Mouse (Mus musculus) kidney, adult 2 months (tissue): ENCODE results near the gene Efnb1.

ENCODE experiments used
- CTCF ChIP-seq: fragments of 200-500 bp; conservative IDR thresholded peaks from 2 replicates; pipeline ENCODE4 v1.5.1; 2011; ENCODE audit warnings: low read depth, mild to moderate bottlenecking, control low read depth, low read length, moderate library complexity, mixed read lengths; ENCODE audit not compliant: insufficient read depth, insufficient read length
- POLR2A ChIP-seq: fragments of 200-500 bp; IDR thresholded peaks from one replicate; pipeline ENCODE4 v1.6.1; 2011; ENCODE audit warnings: low read depth, low read length, control low read depth

DNA sequence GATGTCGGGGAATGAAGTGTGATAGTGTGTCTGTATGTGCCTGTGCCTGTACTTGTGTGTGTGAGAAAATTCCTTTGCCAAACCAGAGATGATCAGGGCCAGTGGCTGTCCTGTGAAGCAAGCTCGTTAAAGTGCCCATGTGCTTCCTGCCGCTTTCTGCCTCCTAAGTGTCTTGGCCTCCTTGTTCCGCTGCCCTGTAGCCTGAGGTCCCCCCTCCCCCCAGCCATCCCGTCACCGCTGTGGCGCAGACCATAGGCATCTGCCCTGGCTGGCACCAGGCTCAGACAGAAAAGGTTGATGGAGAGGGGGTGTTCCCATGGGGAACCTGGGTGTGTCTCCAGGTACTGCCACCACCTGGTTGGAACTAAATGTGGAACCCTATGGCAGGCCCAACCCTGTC lies 13.1 kb downstream of the Efnb1 start:
- TF ChIP-seq POLR2A (no peak), CTCF (no peak)
